Mouse (Mus musculus): Measurements from ENCODE around the gene Rab17.

- TF ChIP-seq CTCF (IDR thresholded peaks at IDR 0.05; ENCODE audit: low read depth, low read length) (no peak), POLR2A (IDR thresholded peaks at IDR 0.05; ENCODE audit: extremely low read depth, insufficient read depth, low read length) (no peak)
These were observed 30.6 kb upstream of the Rab17 start for GRCm38 (mm10) chr1:90999911-91000601.

All from liver, adult 2 months (tissue).